Mouse (Mus musculus) frontal cortex, postnatal 25 days (tissue): ENCODE data around the gene Klb.
"Not testable (repeated sequence)": the region's sequence is repeated elsewhere in the genome, so short reads cannot be mapped to it uniquely, and the experiment has no call there.

Experiments
- DNase-seq, 2 experiments: peaks; one replicate each; pipeline ENCODE4 v3.0.0; 2022; ENCODE audit warnings: low spot score in 2 of 2

Gene Klb

DNA sequence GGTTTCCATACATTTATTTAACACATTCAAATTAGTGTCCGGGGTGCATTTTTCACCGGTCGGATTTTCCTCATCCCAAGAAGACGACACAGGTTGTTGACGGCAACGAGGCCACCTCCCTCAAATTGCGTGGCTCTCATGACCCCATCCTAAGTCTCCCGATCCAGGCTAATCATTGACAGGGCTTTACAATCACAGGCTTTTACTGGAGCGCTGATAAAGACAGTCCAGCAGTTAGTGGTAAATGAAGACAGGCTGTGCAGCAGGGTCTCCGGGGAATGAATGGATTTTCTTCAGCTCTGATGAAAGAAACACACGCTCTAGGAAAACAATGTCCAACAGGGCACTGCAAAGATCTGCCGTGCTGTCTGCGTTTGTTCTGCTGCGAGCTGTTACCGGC, at the start of gene Klb:
Gene Klb, plus strand, starts transcription at position 147 of the 400 bp plus-strand sequence.
- DNase-seq: no peak

DNA sequence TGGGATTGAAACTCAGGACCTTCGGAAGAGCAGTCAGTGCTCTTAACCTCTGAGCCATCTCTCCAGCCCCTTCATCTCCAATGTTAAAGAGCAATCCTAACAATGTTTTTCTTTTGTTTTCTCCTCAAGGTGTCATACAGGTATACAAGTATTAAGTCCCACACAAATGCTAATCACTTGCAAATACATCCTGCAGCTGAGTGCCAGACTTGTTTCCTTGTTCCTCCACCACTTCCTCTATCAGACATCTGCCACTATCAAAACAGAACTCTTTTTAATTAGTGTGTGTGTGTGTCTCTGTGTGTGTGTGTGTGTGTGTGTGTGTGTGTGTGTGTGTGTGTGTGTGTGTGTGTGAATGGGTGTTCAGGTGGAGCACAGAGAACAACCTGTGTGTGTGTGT, 48.5 kb upstream of the Klb start:
- DNase-seq: not testable (repeated sequence)

DNA sequence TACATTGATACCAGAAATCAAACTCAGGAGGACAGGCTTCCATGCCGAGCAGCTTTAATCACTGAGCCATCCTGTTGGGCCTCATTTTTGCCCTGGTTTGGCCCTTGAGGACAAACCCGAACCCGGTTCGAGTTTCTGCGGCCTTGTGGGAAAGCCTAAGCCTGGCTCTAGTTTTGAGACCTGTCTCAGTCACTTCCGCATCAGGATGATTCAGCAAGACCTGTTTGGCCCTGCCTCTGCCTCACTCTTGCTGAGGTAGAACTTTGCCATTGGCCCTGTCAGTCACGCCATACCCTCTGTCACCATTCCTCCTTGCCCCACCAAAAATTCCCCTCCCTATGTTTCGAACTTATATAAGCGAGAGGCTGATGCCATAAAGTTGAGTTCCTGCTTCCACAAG, 48.0 kb upstream of the Klb start:
- no peak for DNase-seq

DNA sequence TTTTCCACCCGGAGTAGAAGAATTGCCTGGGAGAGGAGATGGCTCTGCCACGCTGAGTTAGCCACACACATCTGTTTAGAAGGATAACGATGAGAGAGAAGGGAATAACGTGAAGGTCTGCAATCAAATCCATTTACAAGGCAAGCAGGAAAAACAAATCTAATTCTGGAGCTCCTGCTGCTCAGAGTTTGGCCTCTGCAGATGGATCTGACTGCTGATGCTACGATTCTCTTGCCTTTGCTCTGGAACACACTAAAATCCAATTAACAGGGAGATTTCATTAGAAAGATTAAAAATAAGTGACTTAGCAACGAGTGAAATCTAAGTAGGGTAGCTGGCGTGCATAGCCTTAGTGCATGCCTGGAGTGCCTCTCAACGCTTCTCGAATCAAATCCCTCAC, 42.6 kb upstream of the Klb start:
- no peak for DNase-seq

DNA sequence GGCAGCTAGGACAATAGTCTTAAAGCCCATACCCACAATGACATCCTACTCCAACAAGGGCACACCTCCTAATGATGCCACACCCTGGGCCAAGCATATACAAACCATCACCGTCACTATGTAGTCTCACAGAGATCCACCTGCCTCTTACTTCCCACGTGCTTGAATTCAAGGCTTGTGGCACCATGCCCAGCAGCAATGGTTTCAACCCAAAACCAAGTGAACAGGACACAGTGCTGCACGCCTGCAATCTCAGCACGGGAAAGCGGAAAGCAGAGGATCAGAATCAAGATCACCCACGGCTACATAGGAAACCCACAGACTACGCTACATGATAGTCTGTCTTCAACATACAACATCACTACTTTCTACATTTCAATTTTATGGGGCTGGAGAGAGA, 39.9 kb upstream of the Klb start:
- DNase-seq: no peak

DNA sequence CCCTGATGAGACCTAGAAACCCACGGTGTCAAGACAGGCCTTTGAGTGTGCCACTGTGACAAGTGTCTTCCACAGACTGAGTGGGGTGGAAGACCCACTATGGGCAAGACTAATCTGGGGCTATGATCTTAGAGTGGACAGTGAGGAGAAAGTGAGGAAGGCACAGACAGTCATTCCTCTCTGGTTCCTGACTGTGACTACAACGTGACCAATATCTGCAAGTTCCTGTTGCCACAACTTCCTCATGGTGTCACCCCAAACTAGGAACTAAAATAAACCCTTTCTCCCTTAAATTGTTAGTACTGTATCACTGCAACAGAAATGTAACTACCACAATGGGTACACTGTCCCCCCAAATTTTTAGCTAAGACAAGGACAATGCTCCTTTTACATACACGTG, 39.2 kb upstream of the Klb start:
- no peak for DNase-seq

DNA sequence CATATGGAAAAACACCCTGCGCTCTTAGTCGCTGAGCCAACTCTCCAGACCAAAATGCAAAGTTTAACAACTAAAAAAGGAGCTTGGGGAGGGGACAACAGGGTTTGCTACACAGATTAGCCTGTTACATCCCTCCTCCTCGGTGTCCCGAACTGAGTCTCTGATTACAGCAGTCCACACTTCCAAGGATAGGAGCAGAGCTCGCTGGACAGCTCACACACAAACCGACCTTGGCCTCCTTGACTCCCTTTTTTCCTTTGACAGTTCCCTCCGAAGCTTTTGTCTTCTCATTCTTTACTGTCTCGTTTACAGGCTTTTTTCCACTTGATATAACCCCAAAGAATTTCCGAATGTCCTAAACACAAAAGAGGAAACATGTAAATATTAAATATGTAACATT, 28.9 kb upstream of the Klb start:
- no peak for DNase-seq

DNA sequence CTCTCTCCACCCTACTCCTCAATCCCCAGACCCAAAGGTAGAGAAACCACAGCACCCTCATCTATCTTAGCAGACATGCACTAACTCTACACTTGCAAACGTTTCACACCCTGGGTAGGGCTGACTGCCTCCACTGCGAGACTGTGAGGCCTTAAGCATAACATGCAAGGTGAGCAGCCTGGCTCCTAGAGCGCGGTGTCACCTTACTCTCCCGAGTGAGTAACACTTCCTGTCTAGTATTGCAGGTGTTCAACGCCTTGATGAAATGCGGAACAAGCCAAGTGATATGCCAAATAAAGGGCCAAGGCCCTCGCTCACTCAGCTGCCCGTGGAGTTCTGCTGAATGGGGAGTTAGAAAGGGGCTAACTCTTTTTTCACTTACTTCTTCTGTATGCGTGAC, 25.9 kb upstream of the Klb start:
- DNase-seq: no peak

DNA sequence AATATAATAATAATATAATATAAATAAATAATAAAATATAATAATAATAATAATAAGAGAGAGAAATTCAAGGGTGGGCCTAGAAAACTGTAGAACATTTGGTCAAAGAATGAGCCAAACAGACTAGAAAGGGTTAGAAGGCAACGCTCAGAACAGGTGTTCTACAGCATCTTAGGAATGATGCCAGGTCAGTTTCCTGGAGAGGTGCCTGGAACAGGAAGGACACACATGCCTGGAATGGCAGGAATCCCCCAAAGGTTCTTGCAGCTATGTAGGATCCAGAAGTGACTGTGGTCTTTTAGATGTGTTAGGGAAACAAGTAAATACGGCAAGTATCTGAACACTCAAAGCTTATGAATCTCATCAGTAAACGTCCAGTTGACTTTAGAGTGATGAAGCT, 23.8 kb upstream of the Klb start:
- no peak for DNase-seq

DNA sequence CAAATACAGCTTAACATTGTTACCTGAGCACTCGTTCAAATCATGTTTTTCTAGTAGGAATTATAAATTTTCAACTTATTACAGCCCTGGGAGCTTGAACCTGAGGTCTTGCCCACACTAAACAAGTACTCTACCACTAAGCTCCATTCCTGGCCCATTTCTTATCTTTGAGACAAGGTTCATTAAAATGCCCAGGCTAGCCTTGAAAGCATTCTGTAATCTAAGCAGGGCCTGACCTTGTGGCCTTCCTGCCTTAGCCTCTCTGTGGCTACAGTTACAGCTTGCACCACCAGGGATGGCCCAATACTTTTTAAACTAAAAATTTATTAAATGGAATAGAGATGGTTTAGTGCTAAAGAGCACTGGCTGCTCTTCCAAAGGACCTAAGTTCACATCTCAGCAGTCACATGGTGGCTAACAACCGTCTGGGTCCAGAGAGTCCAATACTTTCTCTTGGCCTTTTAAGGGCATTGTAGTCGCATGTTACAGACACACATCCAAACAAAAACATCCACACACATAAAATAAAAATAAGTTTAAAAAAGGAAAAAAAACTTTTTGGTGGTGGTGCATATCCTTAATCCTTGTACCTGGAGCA, 23.3 kb upstream of the Klb start:
- no peak for DNase-seq

DNA sequence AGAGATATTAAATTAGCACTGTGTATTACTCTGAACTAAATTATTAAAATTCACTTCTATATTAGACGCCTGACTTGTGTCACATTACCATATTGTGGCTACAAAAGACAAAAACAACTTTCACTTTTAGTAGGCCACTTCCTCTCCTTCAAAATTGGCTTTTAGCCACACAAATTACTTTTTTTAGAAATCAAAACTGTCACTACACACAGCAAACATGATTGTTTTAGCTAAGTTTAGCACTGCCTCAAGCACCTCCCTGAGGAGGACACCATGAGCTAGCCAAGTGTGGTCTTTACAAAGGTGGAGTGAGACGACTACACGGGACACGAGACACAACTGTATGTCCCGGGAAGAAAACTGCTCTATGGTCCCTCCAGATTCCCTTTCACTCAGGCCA, 21.9 kb upstream of the Klb start:
- no peak for DNase-seq

DNA sequence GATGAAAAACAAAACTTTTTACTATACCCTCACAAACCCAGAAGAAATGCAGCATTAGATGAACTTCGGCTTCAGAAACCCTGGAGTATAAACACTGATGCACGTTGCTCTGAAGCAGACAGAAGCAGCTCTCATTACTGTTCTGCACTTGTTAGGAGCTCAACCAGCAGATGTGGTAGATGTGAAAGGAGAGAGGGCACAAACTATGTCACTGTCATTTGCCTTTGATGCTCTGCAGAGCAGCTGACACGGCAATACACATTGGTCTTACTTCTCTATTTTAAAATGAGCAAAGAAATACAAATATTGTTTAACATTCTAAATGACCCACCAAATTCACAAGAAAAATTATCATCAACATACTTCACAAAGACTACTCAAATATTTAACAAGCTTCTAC, 18.1 kb upstream of the Klb start:
- no peak for DNase-seq

DNA sequence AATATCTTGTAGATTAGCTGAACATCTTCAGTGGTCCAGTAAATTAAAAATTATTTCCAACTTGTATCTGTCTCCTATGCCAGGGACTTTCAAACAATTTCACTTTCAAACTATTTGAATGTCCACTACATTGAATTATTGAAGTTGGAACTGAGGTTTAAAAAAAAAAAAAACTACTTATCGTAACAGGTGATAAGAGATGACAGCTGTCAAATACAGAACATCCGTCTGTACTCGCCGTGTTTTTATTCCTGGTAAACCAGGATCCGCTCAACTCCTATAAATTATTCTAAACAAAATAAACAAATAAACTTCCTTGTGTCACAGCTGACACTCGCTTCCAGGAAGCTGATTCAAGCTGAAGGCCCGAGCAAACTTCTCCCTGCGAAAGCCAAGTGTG, 13.3 kb upstream of the Klb start:
- DNase-seq: no peak

DNA sequence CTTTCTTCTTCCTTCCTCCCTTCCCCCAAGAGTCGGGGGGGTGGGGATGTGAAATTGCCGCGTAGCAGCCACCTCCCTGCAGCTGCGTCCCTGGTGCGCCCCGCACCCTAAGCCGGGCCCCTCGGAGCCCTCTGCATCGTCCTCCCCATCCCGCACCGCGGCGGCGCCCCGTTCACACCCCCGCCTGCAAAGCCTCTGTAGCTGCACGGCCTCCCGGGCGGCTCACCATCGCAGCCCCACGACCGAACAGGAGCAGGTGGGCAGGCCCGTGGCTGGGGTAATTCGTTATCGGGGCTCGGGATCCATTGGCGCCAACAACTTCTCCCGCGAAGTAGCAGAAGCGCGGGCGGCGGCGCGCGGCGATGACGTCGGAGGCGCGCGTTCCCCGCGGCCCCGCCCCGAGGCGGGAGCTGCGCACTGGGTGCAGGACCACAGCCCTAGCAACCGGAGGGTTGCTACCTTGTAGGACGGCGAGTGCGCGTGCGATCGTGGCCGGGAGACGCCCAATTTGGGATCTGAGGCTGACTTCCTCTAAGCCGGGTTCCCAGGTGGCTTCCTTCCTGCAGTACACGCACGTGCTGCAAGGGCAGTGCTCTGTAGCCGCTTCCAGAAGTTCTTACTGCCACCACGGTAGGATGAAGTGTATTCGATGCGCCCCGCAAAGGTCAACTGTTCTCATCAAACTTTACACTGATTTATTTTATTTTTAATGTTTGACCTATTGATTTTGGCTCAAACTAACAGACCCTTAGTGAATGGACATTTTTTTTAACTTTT, 12.6 kb upstream of the Klb start, which contains the start of gene Rfc1:
Gene Rfc1, minus strand, starts transcription at position 373 of the 777 bp plus-strand sequence.
- DNase-seq: peak; percentile 71 to 86

DNA sequence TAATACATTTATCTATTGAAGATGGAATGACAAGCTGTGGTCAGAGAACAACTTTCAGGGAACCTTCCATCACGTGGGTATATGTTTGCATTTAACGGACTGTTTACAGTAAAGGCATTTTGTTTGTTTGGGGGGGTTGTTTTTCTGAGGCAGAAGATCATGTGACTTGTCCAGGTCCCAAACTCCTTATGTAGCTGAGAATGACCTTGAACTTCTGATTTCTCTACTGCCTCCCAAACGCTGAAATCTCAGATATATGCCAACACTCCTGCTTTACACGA, 12.1 kb upstream of the Klb start:
- DNase-seq: no peak

DNA sequence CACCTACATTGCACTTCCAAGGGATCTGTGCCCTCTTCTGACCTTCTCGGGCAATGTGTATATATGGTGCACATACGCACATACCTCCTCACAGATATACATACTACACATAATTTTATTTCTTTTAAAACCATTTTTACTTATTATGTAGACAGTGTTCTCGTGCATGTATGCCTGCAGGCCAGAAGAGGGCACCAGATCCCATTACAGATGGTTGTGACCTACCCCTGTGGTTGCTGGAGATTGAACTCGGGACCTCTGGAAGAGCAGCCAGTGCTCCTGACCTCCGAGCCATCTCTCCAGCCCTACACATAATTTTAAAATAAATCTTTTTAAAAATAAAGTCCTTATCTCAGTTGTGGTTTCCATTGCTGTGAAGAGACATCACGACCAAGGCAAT, 9.7 kb upstream of the Klb start:
- no peak for DNase-seq

DNA sequence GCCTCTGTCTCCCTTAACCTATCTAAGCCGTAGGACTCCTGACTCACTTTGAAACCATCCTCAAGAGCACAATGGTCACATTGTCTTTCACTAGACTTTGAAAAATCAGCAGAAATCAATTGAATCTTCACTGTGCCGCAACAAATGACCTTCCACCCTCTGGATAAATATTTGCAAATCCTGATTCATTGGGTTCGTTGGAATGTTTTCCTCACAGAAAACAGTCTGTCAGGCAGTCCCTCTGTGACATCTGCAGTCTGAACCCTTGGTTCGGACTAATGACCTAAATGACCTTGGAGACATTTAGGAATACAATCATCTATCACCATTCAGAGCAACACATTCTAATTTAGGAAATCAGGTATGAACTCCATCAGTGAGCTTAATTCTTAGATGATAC, 7.9 kb upstream of the Klb start:
- DNase-seq: no peak

DNA sequence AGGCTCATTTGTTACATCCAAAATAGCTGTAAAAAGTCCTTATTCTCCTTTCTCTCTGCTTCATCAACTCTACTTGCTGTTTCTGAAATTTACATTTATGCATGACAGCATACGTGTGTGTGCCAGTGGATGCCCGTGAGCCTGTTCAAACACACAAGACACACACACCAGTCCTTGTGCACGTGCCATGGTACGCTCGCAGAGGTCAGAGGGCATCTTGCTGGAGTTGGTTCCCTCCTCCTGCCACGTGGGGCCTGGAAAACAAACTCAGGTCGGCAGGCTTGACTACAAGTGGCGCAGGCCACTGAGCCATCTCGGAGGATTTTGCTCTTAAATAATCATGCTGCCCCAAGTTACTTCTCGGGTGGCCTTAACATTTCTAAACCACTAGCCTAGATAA, 2.4 kb downstream of the Klb start:
- no peak for DNase-seq

DNA sequence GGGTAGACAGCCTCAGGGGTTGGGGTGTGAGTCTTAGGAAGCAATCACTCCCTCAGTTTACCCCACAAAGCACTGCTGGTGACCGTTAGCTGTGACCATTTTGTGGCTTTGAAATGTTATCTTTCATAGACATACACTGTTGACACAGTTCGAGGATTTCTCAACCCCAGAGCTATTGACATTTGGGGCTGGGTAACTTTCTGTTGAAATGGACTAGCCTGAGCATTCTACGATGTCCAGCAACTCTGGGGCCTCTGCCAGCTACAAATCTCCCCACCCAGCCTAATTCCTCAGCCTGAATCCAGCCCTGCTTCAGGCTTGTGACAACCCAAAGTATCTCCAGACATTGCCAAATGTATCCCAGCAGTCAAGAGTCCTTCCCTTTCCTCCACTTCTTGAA, 6.0 kb downstream of the Klb start:
- no peak for DNase-seq

DNA sequence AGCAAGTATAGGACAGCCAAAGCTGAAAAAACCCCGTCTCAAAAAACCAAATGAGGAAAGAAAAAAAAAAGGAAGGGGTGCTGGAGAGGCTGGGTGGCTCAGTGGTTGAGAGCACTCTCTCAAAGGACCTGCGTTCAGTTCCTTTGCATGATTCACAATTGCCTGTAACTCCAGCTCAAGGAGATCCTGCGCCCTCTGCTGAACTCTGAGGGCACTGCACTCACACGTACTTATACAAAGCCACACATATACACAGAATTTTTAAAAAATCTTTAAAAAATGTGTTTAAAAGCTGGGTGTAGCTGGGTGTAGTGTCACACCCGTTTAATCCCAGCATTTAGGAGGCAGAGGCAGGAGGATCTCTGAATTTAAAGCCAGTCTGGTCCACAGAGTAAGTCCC, 6.9 kb downstream of the Klb start:
- DNase-seq: no peak

DNA sequence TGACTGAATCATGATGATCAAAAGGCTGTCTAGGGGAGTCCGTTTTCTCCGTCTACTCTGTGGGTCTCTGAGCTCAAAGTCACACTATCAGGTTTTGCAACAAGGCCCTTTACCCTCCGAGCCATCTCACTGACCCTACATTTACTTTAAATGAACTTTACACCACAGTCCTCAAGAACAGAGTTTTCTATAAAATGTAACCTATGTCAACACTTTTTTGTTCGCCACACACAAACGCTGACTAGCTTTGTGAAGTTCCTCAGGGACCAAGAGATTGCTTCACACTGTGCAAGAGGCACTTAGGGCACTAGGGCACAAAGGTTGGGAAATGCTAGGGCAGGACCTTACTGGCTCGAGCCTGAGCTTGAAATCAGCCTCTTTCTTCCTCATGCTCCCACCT, 8.7 kb downstream of the Klb start:
- no peak for DNase-seq

DNA sequence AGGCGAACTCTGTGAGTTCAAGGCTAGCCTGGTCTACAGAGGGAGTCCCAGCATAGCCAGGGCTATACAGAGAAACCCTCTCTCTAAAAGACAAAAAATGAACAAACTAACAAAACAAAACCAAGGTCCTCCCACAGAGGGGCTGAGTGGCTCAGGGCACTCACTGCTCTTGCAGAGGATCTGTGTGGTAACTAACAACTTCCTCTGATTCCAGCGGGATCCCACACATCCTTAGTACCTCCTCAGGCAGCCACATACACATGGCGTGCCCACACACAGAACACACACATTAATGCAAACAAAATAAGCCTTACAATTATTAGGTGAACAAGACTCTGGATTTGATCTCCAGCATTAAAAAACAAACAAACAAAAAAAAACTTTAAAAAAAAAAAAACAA, 9.7 kb downstream of the Klb start:
- no peak for DNase-seq

DNA sequence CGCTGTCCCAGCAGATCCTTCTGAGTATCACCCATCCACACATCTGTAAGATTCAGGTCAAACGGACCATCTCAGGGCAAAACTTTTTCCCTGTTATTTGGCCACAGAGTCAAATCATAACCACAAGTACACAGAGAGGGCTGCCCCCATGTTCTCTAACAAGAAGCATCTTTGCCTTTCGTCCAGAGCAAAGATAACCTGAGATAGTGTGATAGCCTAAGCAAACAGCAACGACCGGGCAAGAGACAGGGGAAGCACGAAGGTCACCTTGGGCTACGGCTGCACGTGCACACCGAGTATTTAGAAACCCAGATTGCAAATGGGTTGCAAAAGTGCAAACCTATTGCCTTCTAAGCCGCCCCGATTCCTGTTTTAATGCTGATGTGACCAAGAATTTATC, 19.7 kb downstream of the Klb start:
- no peak for DNase-seq

DNA sequence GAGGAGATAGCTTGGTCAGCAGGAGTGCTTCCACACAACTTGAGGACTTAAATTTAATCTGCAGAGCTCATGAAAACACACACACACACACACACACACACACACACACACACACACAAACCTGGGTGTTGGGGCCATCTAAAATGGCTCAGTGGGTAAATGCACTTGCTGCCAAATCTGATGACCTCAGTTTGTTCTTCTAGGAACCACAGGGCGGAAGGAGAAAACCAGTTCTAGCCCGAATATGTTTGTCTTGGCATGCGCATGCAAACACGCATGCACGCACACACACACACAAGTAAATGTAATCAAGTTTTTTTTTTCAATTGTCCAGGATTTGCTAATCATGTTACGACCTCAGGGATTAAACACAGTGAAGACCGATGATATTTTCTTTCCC, 23.4 kb downstream of the Klb start:
- no peak for DNase-seq
